Mouse (Mus musculus) embryo, embryonic 11.5 days (tissue): ENCODE results near the gene Tlr6.

ENCODE experiments used
- DNase-seq: peaks from one replicate; pipeline ENCODE4 v3.0.0-alpha.2; 2012; ENCODE audit warnings: low read depth, low spot score

Gene Tlr6

DNA sequence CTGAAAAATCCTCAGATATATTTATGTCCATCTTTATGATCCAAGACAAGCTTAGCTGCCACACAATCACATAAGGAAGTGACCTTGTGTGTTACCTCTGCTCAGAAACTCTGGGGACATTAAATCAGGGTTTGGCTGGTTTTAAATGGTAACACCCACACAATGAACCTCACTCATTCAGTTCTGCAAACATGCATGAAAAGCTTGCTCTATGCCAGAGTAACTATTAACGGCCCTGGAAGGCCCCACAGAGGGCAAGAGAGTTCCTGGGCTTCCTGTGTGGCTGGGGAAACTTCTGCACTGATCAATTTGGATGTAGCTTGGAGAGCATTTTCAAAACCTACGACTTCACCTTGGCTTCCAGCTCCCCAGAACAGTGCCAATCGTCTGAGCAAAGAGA is 27.7 kb downstream of the Tlr6 start:
- no peak for DNase-seq

DNA sequence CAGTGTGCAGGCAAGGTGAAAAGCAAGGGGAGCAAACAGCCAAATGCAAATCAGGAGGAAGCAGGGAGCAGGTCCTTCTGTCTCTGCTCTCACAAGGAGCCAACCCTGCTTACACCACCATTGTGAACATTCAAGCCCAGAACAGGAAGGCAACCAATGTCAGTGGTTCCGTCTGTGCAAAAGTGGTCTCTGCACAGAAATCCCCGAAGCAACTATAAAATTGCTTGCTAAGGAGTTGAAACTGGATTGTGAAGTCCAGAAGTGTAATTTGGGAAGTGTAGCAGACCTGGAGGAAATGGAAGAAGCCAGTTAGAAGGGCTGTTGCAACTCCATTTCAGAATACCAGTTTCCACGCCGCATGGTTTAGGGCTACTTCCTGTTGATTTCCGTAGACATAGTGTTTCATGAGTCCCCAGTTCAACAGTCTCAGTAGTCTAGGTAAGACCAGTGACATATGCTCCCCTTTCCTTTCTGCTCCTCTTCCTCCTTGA is 37.0 kb downstream of the Tlr6 start:
- DNase-seq = no peak

- no peak for DNase-seq
Measured at GRCm38 (mm10) chr5:64918616-64919597, 41.0 kb downstream of the Tlr6 start.

DNA sequence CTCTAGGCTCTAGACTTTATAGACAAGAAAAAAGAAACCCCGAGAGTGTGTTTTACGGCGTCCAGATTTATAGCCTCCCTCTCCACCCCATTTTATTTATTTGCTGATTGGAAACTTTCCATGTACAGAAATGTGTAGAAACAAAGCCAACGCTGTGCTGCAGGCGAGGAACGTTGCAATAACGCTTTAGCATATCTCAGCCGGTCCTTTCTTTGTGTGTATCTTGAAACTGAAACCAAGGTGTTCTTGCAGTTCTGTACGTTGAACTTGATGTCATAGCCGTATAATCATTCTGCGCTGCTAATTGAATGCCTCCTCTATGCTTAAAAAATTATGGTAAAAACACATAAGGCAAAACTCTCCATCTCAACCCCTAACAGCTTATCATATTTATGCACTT is 42.2 kb downstream of the Tlr6 start:
- DNase-seq = no peak

- DNase-seq = no peak
Measured at GRCm38 (mm10) chr5:64917161-64917560, 42.7 kb downstream of the Tlr6 start.

- DNase-seq = no peak
Measured at GRCm38 (mm10) chr5:64908585-64909284, 51.2 kb downstream of the Tlr6 start.

DNA sequence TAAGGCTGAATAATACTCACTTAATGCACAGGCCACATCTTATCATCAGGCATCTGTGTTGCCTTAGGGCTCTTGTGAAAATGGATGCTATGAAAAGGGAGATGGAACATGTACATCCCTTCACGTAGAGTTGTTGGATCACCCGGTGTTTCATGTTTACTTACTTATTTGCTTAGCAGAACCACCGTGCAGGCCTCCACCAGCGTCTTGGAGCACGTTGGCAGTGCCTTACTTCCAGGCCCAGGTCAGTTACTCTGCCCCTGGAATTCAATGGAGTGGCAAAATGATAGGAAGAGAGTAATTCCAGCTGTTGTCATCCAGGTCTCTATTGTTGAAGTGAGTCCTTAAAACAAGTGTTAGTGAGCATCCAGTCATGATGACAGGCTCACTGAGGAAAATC is 52.0 kb downstream of the Tlr6 start:
- no peak for DNase-seq

GRCm38 (mm10) chr5:64905516-64906271 is 54.2 kb downstream of the Tlr6 start:
- DNase-seq = no peak
